Mouse (Mus musculus): ENCODE measurements at regions not wholly inside any gene's neighbourhood (a gene's known extent, or its start where the extent isn't known, plus 50 kb on each side); places are given as distances from the start of the nearest gene placed in this dataset.

DNA sequence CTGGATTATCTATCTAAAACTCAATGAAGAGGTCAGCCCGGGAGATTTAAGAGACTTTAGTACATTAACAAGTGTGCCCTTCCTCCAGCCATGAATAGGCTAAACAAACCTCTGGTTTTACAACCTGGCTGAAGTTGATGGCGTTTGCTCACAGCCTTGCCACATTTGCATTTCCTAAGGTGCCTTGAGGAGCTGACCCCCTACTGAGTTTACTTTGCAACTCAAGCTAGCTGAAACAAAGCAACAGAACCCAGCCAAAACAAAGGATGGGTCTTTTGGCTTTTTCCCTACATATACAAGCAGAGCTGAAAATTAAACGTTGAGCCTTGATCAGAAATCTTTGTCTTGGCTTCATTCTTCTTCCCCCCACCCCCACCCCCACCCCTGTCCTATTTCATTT, 51.7 kb upstream of the Hpf1 start:
- no peak for DNase-seq (ENCODE audit: low spot score in 2 of 2)

All from right cerebral cortex, postnatal 36 days (tissue).